Mouse (Mus musculus) midbrain, postnatal 0 days (tissue): ENCODE results near the gene Vldlr. TPM values are rescaled to one million over a fixed set of nuclear protein-coding genes. Genes with fewer than 3 reads are reported as not detected.

Experiments used
- ATAC-seq: fragments of 200-750 bp; cut with Nextera tagmentation; 2 replicates; pipeline ENCODE4 v1.8.0; 2017; ENCODE audit warnings: moderate number of reproducible peaks, mild to moderate bottlenecking, moderate TSS enrichment, moderate library complexity; ENCODE audit not compliant: low FRiP score
- DNase-seq: peaks from one replicate; pipeline ENCODE4 v3.0.0-alpha.2; 2015; ENCODE audit warnings: low spot score
- H3K27ac ChIP-seq: fragments of 300-500 bp; sonication (generic); 2 replicates; pipeline ENCODE4 v1.5.1; 2014; ENCODE audit warnings: low read depth, mild to moderate bottlenecking, low read length, mixed read lengths
- H3K27me3 ChIP-seq: fragments of 300-500 bp; sonication (generic); 2 replicates; pipeline ENCODE4 v1.6.1; 2014; ENCODE audit warnings: low read length, control low read depth, mixed read lengths; ENCODE audit not compliant: insufficient read depth
- H3K36me3 ChIP-seq: fragments of 300-500 bp; sonication (generic); 2 replicates; pipeline ENCODE4 v1.6.1; 2014; ENCODE audit warnings: low read length, control low read depth, mixed read lengths; ENCODE audit not compliant: insufficient read depth
- H3K4me1 ChIP-seq: fragments of 300-500 bp; sonication (generic); 2 replicates; pipeline ENCODE4 v1.6.1; 2014; ENCODE audit warnings: mild to moderate bottlenecking, control low read depth, antibody characterized with exemption, low read length, mixed read lengths; ENCODE audit not compliant: insufficient read depth
- H3K4me2 ChIP-seq: fragments of 300-500 bp; sonication (generic); 2 replicates; pipeline ENCODE4 v1.6.1; 2014; ENCODE audit warnings: low read depth, mild to moderate bottlenecking, low read length, mixed read lengths; ENCODE audit not compliant: poor library complexity, severe bottlenecking
- H3K4me3 ChIP-seq: fragments of 300-500 bp; sonication (generic); 2 replicates; pipeline ENCODE4 v1.5.1; 2014; ENCODE audit warnings: low read depth, mild to moderate bottlenecking, low read length, moderate library complexity
- H3K9ac ChIP-seq: fragments of 300-500 bp; sonication (generic); replicated peaks from 2 replicates; pipeline ENCODE4 v1.6.1; 2014; ENCODE audit warnings: mild to moderate bottlenecking, low read length, moderate library complexity, mixed read lengths; ENCODE audit not compliant: poor library complexity, severe bottlenecking
- H3K9me3 ChIP-seq: fragments of 300-500 bp; sonication (generic); 2 replicates; pipeline ENCODE4 v1.6.1; 2016; ENCODE audit warnings: low read length, control low read depth
- CTCF ChIP-seq: IDR thresholded peaks from 2 replicates; pipeline ENCODE4 v1.5.1; 2016; ENCODE audit warnings: antibody characterized with exemption, mild to moderate bottlenecking
- WGBS: fragments of 180-500 bp; shearing (Covaris S2); extraction: QIAGEN DNeasy Blood & Tissue Kit; methylation state at CpG from one replicate; pipeline ENCODE4 v1.1.7; 2014; 5-methylcytosine and 5-hydroxymethylcytosine counted together
- polyA plus RNA-seq: library from polyadenylated mRNA; unstranded; fragments of >200 nt; fragmentation: Nextera tagmentation; extraction: Ambion mirVana; gene quantifications from 2 replicates; pipeline ENCODE4 v1.2.1, GENCODE M21; 2015
- total RNA-seq: library from RNA; depleted of rRNA; stranded (reverse); fragments of >200 nt; gene quantifications from 2 replicates; pipeline ENCODE4 v1.2.3, GENCODE M21; 2014

The Vldlr gene
- total and polyA plus RNA-seq, 2 experiments from 2014 or later, result 35.9 to 49.0 TPM

DNA sequence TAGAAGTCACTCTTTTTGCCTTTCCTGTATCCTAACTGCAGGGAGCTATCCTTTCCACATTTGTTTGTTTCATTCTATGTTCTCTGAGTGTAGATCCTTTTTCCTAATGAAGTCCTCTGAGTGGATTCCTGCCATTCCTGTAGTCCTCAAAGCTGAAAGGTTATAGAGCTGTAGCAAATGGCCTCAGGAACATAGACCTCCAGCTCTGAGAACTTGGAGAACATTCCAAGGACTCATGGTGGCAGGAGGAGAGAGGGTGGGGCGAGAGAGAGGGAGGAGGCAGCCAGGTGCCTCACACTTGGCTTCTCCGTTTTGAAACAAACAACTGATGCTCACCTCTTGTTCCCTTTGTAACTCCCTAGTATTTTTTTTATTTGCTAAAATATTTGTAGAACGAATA lies 10.3 kb downstream of the Vldlr start:
- Histone ChIP-seq H3K9ac (no peak overlapping the region), H3K4me3 (no peak overlapping the region), H3K27ac (no peak overlapping the region), H3K4me1 (no peaks in the 10 kb centered on the region; the same call in none of the 2 replicates), H3K9me3 (no peaks in the 10 kb centered on the region), H3K36me3 (peaks cover 3% of the 10 kb centered on the region), H3K27me3 (no peaks in the 10 kb centered on the region), H3K4me2 (no peak overlapping the region)
- WGBS, result 81% methylated on average over 3 of the region's 3 CpGs
- no peak for ATAC-seq
- no peak for DNase-seq
- no peak for TF ChIP-seq CTCF

DNA sequence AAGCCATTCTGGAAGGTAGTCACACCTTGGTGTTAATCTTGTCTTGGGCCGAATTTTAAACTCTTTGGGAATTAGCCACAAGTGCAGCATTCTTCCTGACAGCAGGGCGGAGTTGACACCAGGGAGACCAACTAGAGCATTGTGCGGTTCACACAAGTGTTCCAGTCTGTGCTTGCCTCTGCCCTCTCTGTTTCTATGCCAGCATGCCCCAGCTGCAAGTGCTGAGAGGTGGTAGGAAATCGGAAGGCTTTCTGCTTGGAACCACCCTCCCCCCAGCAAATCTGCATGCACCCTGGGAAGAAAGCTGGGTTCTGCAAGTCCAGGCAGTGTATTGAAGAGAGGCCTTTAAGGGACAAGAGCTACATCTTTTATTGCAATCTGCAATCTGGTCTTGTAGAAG lies 10.8 kb downstream of the Vldlr start:
- ATAC-seq (no peak), DNase-seq (no peak)
- Histone ChIP-seq H3K27me3 (no peaks in the 10 kb centered on the region), H3K36me3 (peaks cover 8% of the 10 kb centered on the region), H3K9me3 (no peaks in the 10 kb centered on the region), H3K4me2 (no peak overlapping the region), H3K4me1 (no peaks in the 10 kb centered on the region; the same call in none of the 2 replicates), H3K9ac (no peak overlapping the region), H3K27ac (no peak overlapping the region), H3K4me3 (no peak overlapping the region)
- WGBS, result 40% methylated on average over 4 of the region's 4 CpGs
- no peak for TF ChIP-seq CTCF

DNA sequence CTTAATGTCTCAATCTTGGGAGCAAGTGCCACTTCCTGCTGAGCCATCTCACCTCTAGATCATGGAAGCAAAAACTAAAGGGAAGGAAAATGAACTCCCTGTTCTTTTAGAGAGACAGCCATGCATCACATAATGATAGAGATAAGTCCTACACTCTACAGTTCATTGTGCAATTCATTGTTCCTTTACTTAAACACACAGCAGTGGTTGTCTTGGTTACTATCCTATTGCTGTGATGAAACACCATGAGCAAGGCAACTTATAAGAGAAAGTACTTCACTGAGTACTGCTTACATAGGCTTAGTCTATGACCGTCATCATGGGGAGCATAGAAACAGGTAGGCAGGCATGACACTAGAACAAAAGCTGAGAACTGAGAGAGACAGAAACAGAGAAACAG lies 12.0 kb downstream of the Vldlr start:
- TF ChIP-seq CTCF, result no peak
- no peak overlapping the region for H3K4me3 ChIP-seq
- H3K9me3 ChIP-seq, result no peaks in the 10 kb centered on the region
- H3K4me1 ChIP-seq, result no peaks in the 10 kb centered on the region; the same call in none of the 2 replicates
- H3K36me3 ChIP-seq, result peaks cover 16% of the 10 kb centered on the region
- no peak overlapping the region for H3K4me2 ChIP-seq
- DNase-seq (no peak), ATAC-seq (no peak)
- H3K27me3 ChIP-seq, result no peaks in the 10 kb centered on the region
- H3K9ac ChIP-seq, result no peak overlapping the region
- WGBS, result 94% methylated on average over 1 of the region's 1 CpGs
- no peak overlapping the region for H3K27ac ChIP-seq

DNA sequence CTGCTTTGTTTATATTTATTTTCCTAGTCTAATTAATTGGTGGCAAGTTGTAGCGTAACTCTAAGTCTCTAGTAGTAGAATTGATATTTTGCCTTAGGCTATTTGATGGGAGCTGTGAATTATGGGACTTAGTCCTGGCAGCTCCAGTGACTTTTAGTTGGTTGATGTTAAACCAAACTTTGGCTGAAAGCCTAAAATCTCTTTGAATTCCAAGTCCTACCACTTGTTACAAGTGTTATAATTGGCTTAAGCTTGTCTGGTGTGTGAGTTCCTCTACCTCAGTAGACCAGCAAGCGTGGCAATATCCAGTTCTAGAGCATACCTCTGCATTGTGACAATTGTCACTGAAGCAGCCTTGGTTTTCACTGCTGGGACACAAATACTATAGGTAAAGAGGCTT lies 17.1 kb downstream of the Vldlr start:
- Histone ChIP-seq H3K27me3 (no peaks in the 10 kb centered on the region), H3K27ac (no peak overlapping the region), H3K4me2 (no peak overlapping the region), H3K4me1 (no peaks in the 10 kb centered on the region), H3K36me3 (peaks cover 36% of the 10 kb centered on the region), H3K9me3 (no peaks in the 10 kb centered on the region), H3K9ac (no peak overlapping the region), H3K4me3 (no peak overlapping the region)
- no peak for TF ChIP-seq CTCF
- ATAC-seq, result no peak
- DNase-seq, result no peak
- WGBS, result 85% methylated on average over 2 of the region's 2 CpGs

DNA sequence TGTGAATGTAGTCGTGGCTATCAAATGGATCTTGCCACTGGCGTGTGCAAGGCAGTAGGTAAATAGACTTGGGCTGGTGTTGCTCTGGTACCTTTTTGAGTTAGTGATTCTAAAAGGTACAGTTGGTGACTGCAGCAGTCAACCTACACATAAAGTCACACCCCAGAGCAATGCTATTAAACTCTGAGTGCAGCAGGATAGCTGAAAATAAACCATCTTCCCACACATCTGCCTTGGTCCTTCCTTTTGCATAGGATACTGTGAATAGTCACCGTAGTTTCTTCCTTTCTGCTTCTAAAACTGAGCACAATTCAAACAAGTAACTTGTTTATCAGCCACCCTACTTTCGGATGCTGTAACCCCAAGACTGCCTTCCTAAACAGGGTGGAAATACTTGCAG lies 23.6 kb downstream of the Vldlr start:
- Histone ChIP-seq H3K27ac (no peak overlapping the region), H3K9ac (no peak overlapping the region), H3K4me2 (no peak overlapping the region), H3K4me1 (no peaks in the 10 kb centered on the region), H3K36me3 (peaks cover 61% of the 10 kb centered on the region), H3K27me3 (no peaks in the 10 kb centered on the region), H3K9me3 (no peaks in the 10 kb centered on the region), H3K4me3 (no peak overlapping the region)
- WGBS, result 97% methylated on average over 4 of the region's 4 CpGs
- no peak for DNase-seq
- no peak for ATAC-seq
- TF ChIP-seq CTCF, result no peak

DNA sequence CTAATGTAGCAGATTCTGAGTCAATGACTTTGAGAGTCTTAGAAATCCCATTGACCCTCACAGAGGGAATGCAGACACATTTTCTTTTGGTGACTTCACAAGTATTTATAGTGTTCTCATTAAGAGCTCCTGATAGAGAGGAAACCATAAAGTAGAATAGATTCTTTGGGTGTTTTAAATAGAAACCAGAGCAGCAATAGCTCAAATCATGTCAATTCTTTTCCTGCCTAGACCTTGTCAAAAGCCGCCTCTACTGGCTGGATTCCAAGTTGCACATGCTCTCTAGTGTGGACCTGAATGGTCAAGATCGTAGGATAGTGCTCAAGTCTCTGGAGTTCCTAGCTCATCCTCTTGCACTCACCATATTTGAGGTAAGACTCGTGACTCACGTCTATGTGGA lies 27.2 kb downstream of the Vldlr start:
- TF ChIP-seq CTCF, result no peak
- Histone ChIP-seq H3K27ac (no peak overlapping the region), H3K4me2 (no peak overlapping the region), H3K27me3 (no peaks in the 10 kb centered on the region), H3K4me1 (no peaks in the 10 kb centered on the region), H3K9ac (no peak overlapping the region), H3K4me3 (no peak overlapping the region), H3K36me3 (peaks cover 67% of the 10 kb centered on the region), H3K9me3 (no peaks in the 10 kb centered on the region)
- DNase-seq (no peak), ATAC-seq (no peak)
- 95% methylated on average over 4 of the region's 4 CpGs for WGBS

DNA sequence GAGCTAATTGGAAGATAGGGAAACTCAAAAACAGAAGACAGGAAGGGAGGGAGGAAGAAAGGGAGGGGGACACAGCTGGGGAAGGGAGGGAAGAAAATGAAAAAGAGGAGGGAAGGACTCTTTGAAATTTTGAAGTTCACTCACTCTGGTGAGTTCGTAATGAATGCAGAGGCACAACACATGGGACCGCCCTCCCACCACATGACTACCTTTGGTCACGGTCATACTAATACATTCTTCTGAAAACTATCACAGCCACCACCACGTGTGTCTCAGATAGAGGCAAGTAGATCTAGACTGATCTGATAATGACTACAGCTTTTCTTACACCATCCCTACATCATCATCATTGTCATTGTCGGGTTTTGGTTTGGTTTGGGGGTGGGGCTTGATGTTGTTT lies 38.5 kb downstream of the Vldlr start:
- Histone ChIP-seq H3K27ac (no peak overlapping the region), H3K4me1 (no peaks in the 10 kb centered on the region), H3K9ac (no peak overlapping the region), H3K36me3 (0 out of 2 replicates have a peak, but pooled peaks cover 4% of the 10 kb centered on the region), H3K4me3 (no peak overlapping the region), H3K27me3 (no peaks in the 10 kb centered on the region), H3K4me2 (no peak overlapping the region), H3K9me3 (no peaks in the 10 kb centered on the region)
- no peak for TF ChIP-seq CTCF
- DNase-seq (no peak), ATAC-seq (no peak)
- 89% methylated on average over 5 of the region's 5 CpGs for WGBS
